Mouse (Mus musculus): ENCODE measurements around the gene Schip1. TPM values are rescaled to one million over a fixed set of nuclear protein-coding genes. Genes with fewer than 3 reads are reported as not detected.

The Schip1 gene
- polyA plus RNA-seq, 1 experiment = not detected

GRCm38 (mm10) chr3:68385544-68385943 is 320.9 kb downstream of the Schip1 start:
- TF ChIP-seq GATA1 (IDR thresholded peaks at IDR 0.05; ENCODE audit: low read length) = no peak

DNA sequence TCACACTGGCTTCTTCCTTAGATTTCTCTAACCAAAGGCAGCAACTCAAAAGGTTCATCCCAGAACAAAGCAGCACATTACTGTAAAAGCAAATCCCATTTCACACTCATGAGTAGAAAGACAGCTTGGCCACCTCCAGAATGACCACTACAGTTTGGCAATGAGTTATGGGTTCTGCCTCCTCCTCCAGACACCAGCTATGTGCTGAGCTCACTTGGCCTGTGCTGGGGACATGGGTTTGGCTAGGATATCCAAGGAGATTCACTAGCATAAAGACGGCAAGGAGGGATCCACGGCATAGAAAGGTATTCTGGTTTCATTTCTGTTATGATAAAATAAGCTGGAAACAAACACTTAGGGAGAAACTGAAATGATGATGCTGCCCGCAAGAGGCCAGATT is 323.4 kb downstream of the Schip1 start:
- no peak for TF ChIP-seq GATA1 (IDR thresholded peaks at IDR 0.05; ENCODE audit: low read length)

DNA sequence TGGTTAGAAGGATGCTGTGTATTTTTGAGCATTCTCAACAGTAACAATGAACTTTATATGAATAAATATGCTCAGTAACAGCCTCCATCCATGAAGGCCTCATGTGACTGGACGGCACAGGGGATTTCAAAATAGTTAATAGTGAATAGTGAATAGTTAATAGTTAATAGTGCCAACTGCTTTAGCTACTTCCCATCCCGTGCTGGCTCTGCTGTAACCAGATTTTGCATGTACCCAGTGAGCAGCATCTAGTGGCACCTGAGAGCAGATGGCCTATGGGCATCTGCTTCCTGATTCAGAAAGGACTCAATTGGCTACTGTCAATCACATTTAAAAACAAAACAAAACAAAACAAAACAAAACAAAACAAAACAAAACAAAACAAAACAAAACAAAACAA is 329.0 kb downstream of the Schip1 start:
- TF ChIP-seq GATA1 (IDR thresholded peaks at IDR 0.05; ENCODE audit: low read length) = no peak

DNA sequence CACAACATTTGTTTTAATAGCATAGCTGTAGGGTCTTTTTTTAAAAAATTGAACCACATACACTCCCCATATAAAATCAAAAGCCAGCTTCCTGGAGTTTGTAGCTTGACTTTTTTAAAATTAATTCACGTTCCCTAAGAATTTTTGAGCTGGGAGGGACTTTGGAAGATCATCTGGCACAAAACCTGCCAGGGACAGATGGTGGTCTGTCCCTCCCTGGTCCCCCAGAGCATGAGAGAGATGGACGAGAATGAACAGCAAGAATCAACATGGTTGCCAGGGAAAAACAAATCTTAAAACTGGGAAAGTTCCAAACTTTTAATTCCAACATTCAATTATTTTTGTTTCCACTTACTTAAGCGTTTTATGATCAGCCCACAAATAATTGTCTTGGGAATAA is 334.1 kb downstream of the Schip1 start:
- no peak for TF ChIP-seq GATA1 (IDR thresholded peaks at IDR 0.05; ENCODE audit: low read length)

DNA sequence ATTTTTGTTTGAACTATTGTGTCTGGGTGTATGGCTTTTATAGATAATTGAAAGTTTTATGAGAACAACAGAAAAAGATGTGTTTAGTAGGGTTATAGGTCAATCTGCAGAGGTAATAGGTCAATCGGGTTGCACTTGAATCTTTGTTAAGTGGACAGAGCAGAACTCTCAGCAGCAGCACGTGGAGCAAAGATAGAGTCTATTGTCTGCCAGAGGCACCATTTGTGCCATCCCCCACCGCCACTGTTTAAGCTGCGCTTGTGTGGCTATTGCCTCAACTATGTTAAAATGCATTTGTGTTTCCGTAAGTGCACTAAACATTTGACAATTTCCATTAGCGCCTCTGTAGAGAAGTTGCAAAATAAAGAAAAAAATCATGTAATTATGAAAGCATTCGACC is 335.5 kb downstream of the Schip1 start:
- TF ChIP-seq GATA1 (IDR thresholded peaks at IDR 0.05; ENCODE audit: low read length) = no peak

DNA sequence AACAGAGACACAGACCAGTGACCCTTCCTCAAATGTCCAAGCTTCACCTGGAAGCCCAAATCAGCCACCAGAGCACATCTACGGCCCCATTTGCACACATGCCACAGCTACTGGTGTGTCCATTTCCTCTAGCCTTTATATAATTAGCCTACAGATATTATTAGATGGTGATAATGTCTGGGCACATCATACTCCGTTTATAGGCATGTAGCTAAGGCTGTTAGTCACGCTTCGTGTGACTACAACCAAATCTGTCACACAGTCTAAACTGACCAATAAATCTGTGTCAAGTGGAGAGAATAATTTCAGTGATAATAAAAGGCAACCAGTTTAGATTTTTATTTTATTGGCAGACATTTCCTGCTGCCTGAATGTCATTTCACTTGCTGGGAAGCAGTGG is 338.7 kb downstream of the Schip1 start:
- no peak for TF ChIP-seq GATA1 (IDR thresholded peaks at IDR 0.05; ENCODE audit: low read length)

- no peak for TF ChIP-seq GATA1 (IDR thresholded peaks at IDR 0.05; ENCODE audit: low read length)
Measured at GRCm38 (mm10) chr3:68403783-68404217, 339.2 kb downstream of the Schip1 start.

- no peak for TF ChIP-seq GATA1 (IDR thresholded peaks at IDR 0.05; ENCODE audit: low read length)
Measured at GRCm38 (mm10) chr3:68405724-68406123, 341.1 kb downstream of the Schip1 start.

GRCm38 (mm10) chr3:68412262-68412661 is 347.7 kb downstream of the Schip1 start:
- no peak for TF ChIP-seq GATA1 (IDR thresholded peaks at IDR 0.05; ENCODE audit: low read length)

DNA sequence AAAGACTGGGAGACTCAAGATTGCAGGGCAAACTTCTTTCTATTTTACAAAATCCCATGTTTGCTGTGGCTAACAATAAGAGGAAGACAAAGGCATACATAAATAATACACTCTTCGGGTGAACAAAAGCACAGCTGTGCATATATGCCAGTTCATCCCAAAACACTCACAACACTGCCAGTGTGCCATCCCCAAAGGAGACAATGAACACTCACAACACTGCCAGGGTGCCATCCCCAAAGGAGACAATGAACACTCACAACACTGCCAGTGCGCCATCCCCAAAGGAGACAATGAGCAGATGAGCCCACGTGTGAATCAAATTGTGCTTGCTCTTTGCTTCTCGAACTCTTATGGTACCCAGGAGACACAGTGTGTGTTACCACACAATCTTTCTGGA is 355.2 kb downstream of the Schip1 start:
- TF ChIP-seq GATA1 (IDR thresholded peaks at IDR 0.05; ENCODE audit: low read length) = no peak

DNA sequence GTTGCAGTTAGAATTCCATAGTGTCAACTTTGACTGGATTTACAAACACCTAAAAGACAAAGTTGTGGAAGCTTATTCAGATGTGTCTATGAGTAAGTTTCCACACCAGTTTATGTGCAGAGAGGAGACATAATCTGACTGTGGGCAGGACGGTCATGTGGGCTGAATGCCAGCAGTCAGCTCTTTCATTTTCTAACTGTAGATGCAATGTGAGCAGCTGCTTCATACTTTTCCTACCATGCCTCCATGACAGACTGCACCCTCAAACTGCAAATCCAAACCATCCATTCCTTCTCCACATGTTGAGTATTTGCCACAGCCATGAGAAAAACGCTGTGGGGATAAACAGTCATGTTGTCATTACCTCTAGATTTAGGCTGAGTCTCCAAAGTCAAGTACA is 356.3 kb downstream of the Schip1 start:
- TF ChIP-seq GATA1 (IDR thresholded peaks at IDR 0.05; ENCODE audit: low read length) = no peak

GRCm38 (mm10) chr3:68421849-68422248 is 357.2 kb downstream of the Schip1 start:
- TF ChIP-seq GATA1 (IDR thresholded peaks at IDR 0.05; ENCODE audit: low read length) = no peak

- TF ChIP-seq GATA1 (IDR thresholded peaks at IDR 0.05; ENCODE audit: low read length) = no peak
Measured at GRCm38 (mm10) chr3:68428081-68428480, 363.5 kb downstream of the Schip1 start.

GRCm38 (mm10) chr3:68434435-68434834 is 369.8 kb downstream of the Schip1 start:
- no peak for TF ChIP-seq GATA1 (IDR thresholded peaks at IDR 0.05; ENCODE audit: low read length)

- no peak for TF ChIP-seq GATA1 (IDR thresholded peaks at IDR 0.05; ENCODE audit: low read length)
Measured at GRCm38 (mm10) chr3:68434897-68435296, 370.3 kb downstream of the Schip1 start.

- TF ChIP-seq GATA1 (IDR thresholded peaks at IDR 0.05; ENCODE audit: low read length) = no peak
Measured at GRCm38 (mm10) chr3:68448480-68448879, 383.9 kb downstream of the Schip1 start.

DNA sequence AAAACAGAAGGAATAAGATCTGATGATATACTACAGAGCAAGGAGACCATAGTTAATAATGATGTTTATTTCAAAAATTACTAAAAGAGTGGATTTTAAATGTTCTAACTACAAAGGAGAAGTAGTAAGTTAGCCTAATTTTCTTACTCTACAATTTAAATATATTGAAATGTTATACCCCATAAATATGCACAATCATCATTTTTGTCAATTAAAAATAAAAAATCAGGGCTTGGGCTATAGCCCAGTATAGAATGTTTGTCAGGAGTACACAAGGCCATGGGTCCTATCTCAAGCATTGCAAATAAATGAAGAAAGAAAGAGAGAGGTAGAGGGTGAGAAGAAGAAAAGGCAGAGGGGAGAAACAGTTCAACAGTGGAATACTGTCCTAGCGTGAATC is 387.0 kb downstream of the Schip1 start:
- no peak for TF ChIP-seq GATA1 (IDR thresholded peaks at IDR 0.05; ENCODE audit: low read length)

DNA sequence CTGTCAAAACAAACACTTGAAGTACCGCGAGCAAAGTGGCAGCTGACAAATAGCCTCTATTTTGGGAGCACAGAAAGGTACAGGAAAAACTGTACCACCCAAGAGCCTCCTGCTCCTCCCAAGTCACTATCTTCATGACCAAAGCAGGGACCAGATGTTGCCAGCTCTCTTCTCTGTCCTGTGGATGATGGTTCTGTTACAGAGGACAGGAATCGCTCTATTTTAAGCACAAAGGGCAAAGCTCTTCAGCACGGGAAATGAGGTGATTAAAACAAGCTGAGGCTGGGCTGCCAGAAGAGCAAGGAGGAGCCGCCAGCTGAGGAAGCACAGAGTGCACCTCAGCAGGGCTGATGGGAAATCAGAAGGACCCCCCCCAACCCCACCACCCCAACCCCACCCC is 388.7 kb downstream of the Schip1 start:
- TF ChIP-seq GATA1 (IDR thresholded peaks at IDR 0.05; ENCODE audit: low read length) = no peak

Measured in G1E-ER4 (cell line).